ENCODE assay signal across 8 mouse cellular contexts in genomic region chr7:43562651-43563070, GRCm38 (mm10). TPM values are rescaled to one million over a fixed set of nuclear protein-coding genes. Genes with fewer than 3 reads are reported as not detected.
A peak's percentile ranks its signal among the peaks of the same experiment; 100 is the strongest.
DNase-seq lines count a peak whose midpoint lies in the region; ATAC-seq and TF ChIP-seq lines count a peak whose summit lies in the region.
"Had no signal": no experiment of that assay in that cellular context is flagged by ENCODE, and none has a peak within 500 bp of the region (broad histone marks: within the 10 kb centered on the region; RNA-seq: fewer than 3 reads in every experiment).

No protein-coding gene starts in this region.

- H3K9me3 ChIP-seq in CH12.LX (replicated peaks; ENCODE audit: low read length): no peaks in the 10 kb centered on the region
- no peaks in the 10 kb centered on the region for H3K9me3 ChIP-seq in embryonic facial prominence, embryonic 15.5 days (replicated peaks)
- no peaks in the 10 kb centered on the region for H3K9me3 ChIP-seq in intestine, embryonic 15.5 days
- no peaks in the 10 kb centered on the region for H3K9me3 ChIP-seq in megakaryocyte, embryonic 14.5 days

- H3K27ac ChIP-seq in CH12.LX (ENCODE audit: insufficient read depth, low read depth): 0 out of 2 replicates have a peak overlapping the region, but pooled peaks have one; percentile 35
- H3K27ac ChIP-seq in embryonic facial prominence, embryonic 15.5 days (replicated peaks): peak overlapping the region; percentile 89
- peak overlapping the region; percentile 86 for H3K27ac ChIP-seq in intestine, embryonic 15.5 days

- TF ChIP-seq RAD21 in CH12.LX (IDR thresholded peaks at IDR 0.05; ENCODE audit: low read depth, low read length): no peak

- no peak for TF ChIP-seq POLR2A in CH12.LX (IDR thresholded peaks at IDR 0.05; ENCODE audit: low read depth, low read length)

- peak overlapping the region; percentile 75 to 94 (median 79) for H3K4me3 ChIP-seq in CH12.LX (replicated peaks in 1 of 3; ENCODE audit: low read depth in 2 of 3, low read length in 2 of 3, poor library complexity in 1 of 3)
- peak overlapping the region; percentile 73 for H3K4me3 ChIP-seq in embryonic facial prominence, embryonic 15.5 days (replicated peaks)
- peak overlapping the region; percentile 70 for H3K4me3 ChIP-seq in intestine, embryonic 15.5 days (replicated peaks)
- peak overlapping the region; percentile 91 for H3K4me3 ChIP-seq in megakaryocyte, embryonic 14.5 days (replicated peaks)

- TF ChIP-seq CTCF in CH12.LX (conservative IDR thresholded peaks at IDR 0.05 in 1 of 2, IDR thresholded peaks at IDR 0.05 in 1 of 2; ENCODE audit: low read depth in 2 of 2, low read length in 2 of 2): no peak

- no peak for TF ChIP-seq EP300 in CH12.LX (IDR thresholded peaks at IDR 0.05; ENCODE audit: low read length)

- peak overlapping the region; percentile 79 for H3K4me2 ChIP-seq in CH12.LX (ENCODE audit: insufficient read depth, low read depth, poor library complexity, severe bottlenecking)
- peak overlapping the region; percentile 79 for H3K4me2 ChIP-seq in embryonic facial prominence, embryonic 15.5 days (replicated peaks)
- peak overlapping the region; percentile 84 for H3K4me2 ChIP-seq in intestine, embryonic 15.5 days (replicated peaks)

- H3K79me2 ChIP-seq in CH12.LX (replicated peaks; ENCODE audit: control insufficient read depth, extremely low read depth, insufficient read depth, poor library complexity, severe bottlenecking): no peaks in the 10 kb centered on the region

- peaks cover 13 to 23% of the 10 kb centered on the region in 2 experiments for H3K4me1 ChIP-seq in CH12.LX (ENCODE audit: control insufficient read depth in 1 of 2, insufficient read depth in 2 of 2)
- H3K4me1 ChIP-seq in embryonic facial prominence, embryonic 15.5 days: peaks cover 14% of the 10 kb centered on the region
- peaks cover 11% of the 10 kb centered on the region for H3K4me1 ChIP-seq in intestine, embryonic 15.5 days (replicated peaks)
- H3K4me1 ChIP-seq in megakaryocyte, embryonic 14.5 days: peaks cover 22% of the 10 kb centered on the region

- peaks cover 8 to 21% of the 10 kb centered on the region in 2 experiments for H3K36me3 ChIP-seq in CH12.LX (replicated peaks in 1 of 2; ENCODE audit: control insufficient read depth in 1 of 2, insufficient read depth in 1 of 2, low read length in 1 of 2)
- peaks cover 20% of the 10 kb centered on the region for H3K36me3 ChIP-seq in embryonic facial prominence, embryonic 15.5 days
- no peaks in the 10 kb centered on the region for H3K36me3 ChIP-seq in intestine, embryonic 15.5 days
- H3K36me3 ChIP-seq in megakaryocyte, embryonic 14.5 days (replicated peaks; ENCODE audit: low read length): no peaks in the 10 kb centered on the region

- under 1% methylated on average over 10 of the region's 10 CpGs for WGBS in embryonic facial prominence, embryonic 15.5 days
- under 1% methylated on average over 10 of the region's 10 CpGs for WGBS in intestine, embryonic 15.5 days

- in situ Hi-C loops in CH12.LX (cut with MboI; ENCODE audit: low pct_ligation_motif_present, low pct_unique_long_range_greater_than_20kb, low sequenced_read_pairs): no loop called here

- dilution Hi-C loops in CH12.LX (cut with MboI; ENCODE audit: extremely low pct_ligation_motif_present, extremely low pct_unique_long_range_greater_than_20kb, low sequenced_read_pairs): no loop called here

- no peak for ATAC-seq in embryonic facial prominence, embryonic 15.5 days (ENCODE audit: insufficient number of reproducible peaks, low FRiP score, low TSS enrichment, low read depth)
- ATAC-seq in intestine, embryonic 15.5 days: peak; percentile 54

- peak; percentile 72 to 76 for DNase-seq in B cell, adult 2 months
- DNase-seq in CH12.LX (ENCODE audit: extremely low read depth): no peak
- DNase-seq in spleen, adult 18-20 months: peak; percentile 31 to 41
- DNase-seq in adrenal gland, postnatal 10 days: no peak

- peak overlapping the region; percentile 47 for H3K9ac ChIP-seq in CH12.LX (ENCODE audit: insufficient read depth, low read depth)
- peak overlapping the region; percentile 64 for H3K9ac ChIP-seq in embryonic facial prominence, embryonic 15.5 days
- peak overlapping the region; percentile 77 for H3K9ac ChIP-seq in intestine, embryonic 15.5 days

- H3K27me3 ChIP-seq in CH12.LX (replicated peaks): no peaks in the 10 kb centered on the region
- H3K27me3 ChIP-seq in embryonic facial prominence, embryonic 15.5 days: no peaks in the 10 kb centered on the region
- no peaks in the 10 kb centered on the region for H3K27me3 ChIP-seq in intestine, embryonic 15.5 days (replicated peaks)
- peaks cover 58% of the 10 kb centered on the region for H3K27me3 ChIP-seq in megakaryocyte, embryonic 14.5 days (replicated peaks)

TF ChIP-seq in CH12.LX, 34 proteins besides CTCF, POLR2A, EP300 and RAD21:
- TF ChIP-seq MAX (IDR thresholded peaks at IDR 0.05; ENCODE audit: low read length): no peak
- no peak for TF ChIP-seq MYC (IDR thresholded peaks at IDR 0.05; ENCODE audit: low read depth, low read length)
- 0 out of 2 replicates have a peak, but pooled peaks have one; percentile 16 for TF ChIP-seq TBP (conservative IDR thresholded peaks at IDR 0.05; ENCODE audit: low read depth, low read length)
- no peak for TF ChIP-seq JUN (IDR thresholded peaks at IDR 0.05; ENCODE audit: insufficient read depth, low read depth, low read length)
- TF ChIP-seq ETS1 (conservative IDR thresholded peaks at IDR 0.05; ENCODE audit: low read depth, low read length): no peak

RNA-seq across cellular contexts. Expression of gene Zfp658, which starts 0.6 kb away (rescaled TPM):
- total RNA-seq in CH12.LX (2012; rRNA removed) (2.5 and 2.9 TPM in 2 replicates), CH12.LX (2014; rRNA removed) (3.3 and 3.4 TPM in 2 replicates)
- 2.0 and 2.3 TPM in 2 replicates for polyA plus RNA-seq in CH12.LX (2012; ENCODE audit: insufficient read length, low read depth)
- 3.8 and 4.0 TPM in 2 replicates for polyA plus RNA-seq in embryonic facial prominence, embryonic 15.5 days (2015; fragmentation: Nextera tagmentation; extraction: Ambion mirVana)
- 2.7 and 2.8 TPM in 2 replicates for polyA plus RNA-seq in intestine, embryonic 15.5 days (2015; fragmentation: Nextera tagmentation; extraction: Ambion mirVana)
- not detected in 2 replicates for polyA plus RNA-seq in megakaryocyte, embryonic 14.5 days (2012; ENCODE audit: insufficient read depth, low replicate concordance)
- total RNA-seq in adrenal gland, postnatal 10 days (2021): 1 to 10 TPM; 1.9 to 2.5 TPM

RNA-seq across cellular contexts. Expression of gene Zfp719, which starts 16.7 kb away (rescaled TPM):
- total RNA-seq in CH12.LX (2012; rRNA removed): 5.8 and 6.6 TPM in 2 replicates
- total RNA-seq in CH12.LX (2014; rRNA removed): 8.6 and 9.8 TPM in 2 replicates
- polyA plus RNA-seq in CH12.LX (2012; ENCODE audit: insufficient read length, low read depth): 3.5 and 5.8 TPM in 2 replicates
- 13.6 and 13.7 TPM in 2 replicates for polyA plus RNA-seq in embryonic facial prominence, embryonic 15.5 days (2015; fragmentation: Nextera tagmentation; extraction: Ambion mirVana)
- 8.7 and 10.1 TPM in 2 replicates for polyA plus RNA-seq in intestine, embryonic 15.5 days (2015; fragmentation: Nextera tagmentation; extraction: Ambion mirVana)
- 0.62 TPM in 1 of 2 replicates, not detected in the other for polyA plus RNA-seq in megakaryocyte, embryonic 14.5 days (2012; ENCODE audit: insufficient read depth, low replicate concordance)
- 10 to 100 TPM; 10.8 to 12.5 TPM for total RNA-seq in adrenal gland, postnatal 10 days (2021)

RNA-seq across cellular contexts. Expression of gene Cd33, which starts 18.4 kb away (rescaled TPM):
- total RNA-seq in CH12.LX (2012; rRNA removed) (0.08 TPM in 1 of 2 replicates, not detected in the other), CH12.LX (2014; rRNA removed) (0.09 and 0.43 TPM in 2 replicates)
- polyA plus RNA-seq in CH12.LX (2012; ENCODE audit: insufficient read length, low read depth): 0.33 and 0.40 TPM in 2 replicates
- polyA plus RNA-seq in embryonic facial prominence, embryonic 15.5 days (2015; fragmentation: Nextera tagmentation; extraction: Ambion mirVana): 1.9 and 2.8 TPM in 2 replicates
- 1.8 and 1.9 TPM in 2 replicates for polyA plus RNA-seq in intestine, embryonic 15.5 days (2015; fragmentation: Nextera tagmentation; extraction: Ambion mirVana)
- polyA plus RNA-seq in megakaryocyte, embryonic 14.5 days (2012; ENCODE audit: insufficient read depth, low replicate concordance): 0.35 TPM in 1 of 2 replicates, not detected in the other
- total RNA-seq in adrenal gland, postnatal 10 days (2021): 1 to 10 TPM; 3.3 to 4.0 TPM

RNA-seq across cellular contexts. Expression of gene Zfp819, which starts 44.3 kb away (rescaled TPM):
- not detected in 2 replicates for total RNA-seq in CH12.LX (2012; rRNA removed)
- total RNA-seq in CH12.LX (2014; rRNA removed): not detected in 2 replicates
- not detected in 2 replicates for polyA plus RNA-seq in CH12.LX (2012; ENCODE audit: insufficient read length, low read depth)
- polyA plus RNA-seq in embryonic facial prominence, embryonic 15.5 days (2015; fragmentation: Nextera tagmentation; extraction: Ambion mirVana): 0.24 and 0.45 TPM in 2 replicates
- 0.09 TPM in 2 replicates for polyA plus RNA-seq in intestine, embryonic 15.5 days (2015; fragmentation: Nextera tagmentation; extraction: Ambion mirVana)
- polyA plus RNA-seq in megakaryocyte, embryonic 14.5 days (2012; ENCODE audit: insufficient read depth, low replicate concordance): not detected in 2 replicates
- total RNA-seq in adrenal gland, postnatal 10 days (2021): under 1 TPM in 1 of 2 experiments, not detected in 1; 0.27 TPM
- polyA plus RNA-seq: large intestine, adult 2 months had no signal

RNA-seq across cellular contexts. Expression of gene 4931406B18Rik, which starts 56.9 kb away (rescaled TPM):
- total RNA-seq in CH12.LX (2012; rRNA removed) (not detected in 2 replicates), CH12.LX (2014; rRNA removed) (not detected in 2 replicates)
- not detected in 2 replicates for polyA plus RNA-seq in CH12.LX (2012; ENCODE audit: insufficient read length, low read depth)
- polyA plus RNA-seq in embryonic facial prominence, embryonic 15.5 days (2015; fragmentation: Nextera tagmentation; extraction: Ambion mirVana): not detected in 2 replicates
- not detected in 2 replicates for polyA plus RNA-seq in intestine, embryonic 15.5 days (2015; fragmentation: Nextera tagmentation; extraction: Ambion mirVana)
- not detected in 2 replicates for polyA plus RNA-seq in megakaryocyte, embryonic 14.5 days (2012; ENCODE audit: insufficient read depth, low replicate concordance)
- total RNA-seq in adrenal gland, postnatal 10 days (2021): not detected
- polyA plus RNA-seq: large intestine, adult 2 months had no signal

Comparison
In these comparisons a context has a peak if more than half of its experiments do, and no peak if none do; other contexts are left out.
1. DNase-seq: peak in B cell, adult 2 months (2 of 2) and spleen, adult 18-20 months (2 of 2); none in CH12.LX (single experiment) and adrenal gland, postnatal 10 days (single experiment).
2. H3K27ac ChIP-seq: peak in every context shown above with its lines; median percentile 89 in embryonic facial prominence, embryonic 15.5 days; 86 in intestine, embryonic 15.5 days; 35 in CH12.LX.
3. Peak in every context shown above with its lines, with median percentiles within 50 percentile points of each other: H3K4me2 ChIP-seq, H3K4me3 ChIP-seq and H3K9ac ChIP-seq.